Mouse (Mus musculus): Measurements from ENCODE around the gene Sult2b1. TPM values are rescaled to one million over a fixed set of nuclear protein-coding genes. Genes with fewer than 3 reads are reported as not detected.

The Sult2b1 gene
- 6.8 and 9.7 TPM in 2 replicates for polyA plus RNA-seq (2014; fragmentation: Nextera tagmentation; extraction: Ambion mirVana)

DNA sequence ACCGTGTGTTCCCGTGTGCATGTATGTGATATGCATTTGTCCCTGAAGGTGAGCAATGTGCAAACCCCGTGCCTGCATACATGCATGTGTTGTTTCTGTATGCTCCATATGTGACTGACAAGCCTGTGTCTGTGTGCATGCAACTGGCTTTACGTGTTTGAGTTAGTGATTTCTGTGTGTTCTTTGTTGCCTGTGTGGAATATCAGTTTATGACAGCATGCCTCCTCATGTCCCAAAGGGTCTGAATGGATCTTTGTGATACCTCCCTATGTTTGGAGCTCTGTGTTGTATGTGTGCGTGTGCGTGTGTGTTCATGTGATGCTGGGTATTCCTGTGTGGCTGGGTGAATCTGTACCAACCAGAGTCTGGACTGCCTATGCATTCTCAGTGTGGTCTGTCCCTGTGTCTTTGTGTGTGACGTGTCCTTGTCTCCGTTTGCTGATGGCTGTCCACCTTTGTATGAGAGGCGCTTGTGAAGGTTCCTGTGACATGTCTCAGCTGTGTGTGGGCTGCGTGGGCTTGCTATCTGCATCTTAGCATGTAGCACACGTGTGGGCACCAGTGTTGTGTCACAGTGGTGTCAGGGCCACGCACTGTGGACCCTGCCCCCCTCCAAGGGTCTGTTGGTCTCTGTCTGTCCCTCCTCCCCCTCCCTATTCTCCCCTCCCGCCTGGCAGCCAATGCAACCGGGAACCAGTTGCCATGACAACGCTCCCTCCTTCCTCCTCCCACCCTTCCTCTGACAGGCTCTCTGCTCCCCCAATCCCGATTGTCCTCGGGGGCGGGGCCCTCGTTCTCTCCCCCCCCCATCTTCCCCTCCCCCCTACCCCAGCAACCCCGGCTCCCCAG lies at the start of gene Sult2b1:
TSS of gene Sult2b1 (minus strand) at position 146 of the 849 bp plus-strand sequence.
- WGBS: 15% methylated on average over 15 of the region's 20 CpGs
- Histone ChIP-seq H3K9me3 (ENCODE audit: control insufficient read depth, low read length) (no peaks in the 10 kb centered on the region), H3K36me3 (ENCODE audit: control insufficient read depth, insufficient read depth, low read length) (peaks cover 22% of the 10 kb centered on the region), H3K27ac (ENCODE audit: low read depth, low read length) (peak within 1 kb of the TSS; percentile 95), H3K27me3 (ENCODE audit: control insufficient read depth, insufficient read depth, low read length) (peaks cover 2% of the 10 kb centered on the region; the same call in 1 of the 2 replicates), H3K4me3 (ENCODE audit: low read depth, low read length) (peak within 1 kb of the TSS; percentile 97), H3K9ac (replicated peaks; ENCODE audit: low read depth, low read length) (peak within 1 kb of the TSS; percentile 97), H3K4me2 (ENCODE audit: low read depth, low read length) (peak within 1 kb of the TSS; percentile 72), H3K4me1 (ENCODE audit: control insufficient read depth, insufficient read depth, low read length) (peaks cover 13% of the 10 kb centered on the region)
- ATAC-seq (ENCODE audit: low read depth): peak; percentile 63

DNA sequence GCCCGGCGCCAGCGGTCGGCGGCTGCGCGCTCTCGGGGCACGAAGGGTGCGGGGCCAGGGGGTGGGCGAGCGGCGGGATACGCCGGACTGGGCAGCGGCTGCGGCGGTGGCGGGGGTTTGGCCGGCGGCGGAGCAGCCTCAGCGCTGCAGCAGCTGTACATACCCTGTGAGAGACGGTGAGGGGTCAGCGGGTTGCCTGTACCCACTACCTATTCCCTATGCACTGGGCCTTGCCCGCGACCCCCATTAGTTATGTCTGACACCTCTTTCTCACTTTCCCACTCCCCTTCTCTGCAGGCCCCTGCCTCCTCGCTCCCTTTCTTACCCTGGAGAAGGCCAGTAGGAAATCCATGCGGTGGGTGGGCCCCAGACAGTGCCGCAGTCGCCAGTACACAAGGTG lies 49.5 kb upstream of the Sult2b1 start:
- Histone ChIP-seq H3K4me3 (ENCODE audit: low read depth, low read length) (peak overlapping the region; percentile 28), H3K4me1 (ENCODE audit: control insufficient read depth, insufficient read depth, low read length) (peaks cover 21% of the 10 kb centered on the region), H3K9me3 (ENCODE audit: control insufficient read depth, low read length) (no peaks in the 10 kb centered on the region), H3K4me2 (ENCODE audit: low read depth, low read length) (peak overlapping the region; percentile 37), H3K27ac (ENCODE audit: low read depth, low read length) (no peak overlapping the region), H3K27me3 (ENCODE audit: control insufficient read depth, insufficient read depth, low read length) (peaks cover 36% of the 10 kb centered on the region), H3K9ac (replicated peaks; ENCODE audit: low read depth, low read length) (peak overlapping the region; percentile 25; the same call in 1 of the 2 replicates), H3K36me3 (ENCODE audit: control insufficient read depth, insufficient read depth, low read length) (no peaks in the 10 kb centered on the region)
- WGBS: 4% methylated on average over 20 of the region's 31 CpGs
- no peak for ATAC-seq (ENCODE audit: low read depth)

DNA sequence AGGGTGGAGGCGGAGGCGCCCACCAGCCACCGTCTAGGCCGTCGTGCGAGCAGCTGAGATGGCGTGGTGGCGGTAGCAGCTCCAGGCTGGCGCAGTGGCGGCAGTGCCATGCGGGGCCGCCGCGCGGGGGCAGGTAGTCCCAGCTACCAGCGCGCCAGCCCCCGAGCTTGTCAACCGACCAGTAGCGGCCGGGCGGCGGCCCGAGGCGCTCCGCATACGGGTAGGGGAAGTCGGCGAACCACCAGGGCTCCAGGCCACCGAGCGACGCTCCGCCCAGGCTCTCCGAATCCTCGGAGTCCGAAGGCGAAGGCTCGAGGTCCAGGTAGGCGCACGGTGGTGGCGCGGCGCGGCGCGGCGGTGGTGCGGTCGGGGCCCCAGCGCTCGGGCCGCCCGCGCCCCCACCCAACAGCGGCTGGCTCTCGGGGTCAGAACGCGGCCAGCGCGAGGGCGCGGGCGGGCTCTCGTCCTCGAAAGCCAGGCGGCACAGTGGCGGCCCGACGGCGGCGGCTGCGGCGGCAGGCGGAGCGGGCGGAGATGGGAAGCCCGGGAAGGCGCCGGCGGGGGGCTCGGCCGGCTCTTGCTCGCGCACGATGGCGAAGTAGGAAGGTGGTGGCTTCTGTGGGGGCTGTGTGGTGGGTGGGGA lies 48.8 kb upstream of the Sult2b1 start:
- Histone ChIP-seq H3K27me3 (ENCODE audit: control insufficient read depth, insufficient read depth, low read length) (peaks cover 36% of the 10 kb centered on the region), H3K36me3 (ENCODE audit: control insufficient read depth, insufficient read depth, low read length) (no peaks in the 10 kb centered on the region), H3K27ac (ENCODE audit: low read depth, low read length) (no peak overlapping the region), H3K4me1 (ENCODE audit: control insufficient read depth, insufficient read depth, low read length) (peaks cover 21% of the 10 kb centered on the region), H3K4me2 (ENCODE audit: low read depth, low read length) (peak overlapping the region; percentile 37), H3K9ac (replicated peaks; ENCODE audit: low read depth, low read length) (peak overlapping the region; percentile 25; the same call in 1 of the 2 replicates), H3K9me3 (ENCODE audit: control insufficient read depth, low read length) (no peaks in the 10 kb centered on the region), H3K4me3 (ENCODE audit: low read depth, low read length) (peak overlapping the region; percentile 28)
- WGBS: under 1% methylated on average over 73 of the region's 86 CpGs
- no peak for ATAC-seq (ENCODE audit: low read depth)

DNA sequence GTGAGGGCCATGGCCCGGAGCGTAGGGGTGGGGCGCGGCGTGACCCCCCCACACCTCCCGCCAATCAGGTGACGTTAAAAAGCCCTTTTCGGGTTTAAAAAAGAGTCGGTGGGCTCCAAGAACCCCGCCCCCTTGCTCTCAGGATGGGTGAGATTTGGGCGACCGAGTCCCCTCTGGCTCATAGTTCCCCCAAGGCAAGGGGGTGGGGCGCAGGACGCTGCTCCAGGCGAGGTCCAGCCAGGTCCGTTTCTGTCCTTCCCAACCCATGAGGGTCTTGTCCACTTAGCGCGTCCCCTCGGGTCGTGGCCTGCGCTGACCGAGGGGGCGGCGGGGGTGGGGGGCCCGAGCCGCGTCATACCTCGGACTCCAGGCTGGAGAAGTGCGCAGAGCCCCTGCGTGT lies 48.0 kb upstream of the Sult2b1 start:
- Histone ChIP-seq H3K4me3 (ENCODE audit: low read depth, low read length) (peak overlapping the region; percentile 28; the same call in 1 of the 2 replicates), H3K9me3 (ENCODE audit: control insufficient read depth, low read length) (no peaks in the 10 kb centered on the region), H3K4me2 (ENCODE audit: low read depth, low read length) (peak overlapping the region; percentile 37; the same call in 1 of the 2 replicates), H3K27me3 (ENCODE audit: control insufficient read depth, insufficient read depth, low read length) (peaks cover 36% of the 10 kb centered on the region), H3K27ac (ENCODE audit: low read depth, low read length) (no peak overlapping the region), H3K36me3 (ENCODE audit: control insufficient read depth, insufficient read depth, low read length) (peaks cover 5% of the 10 kb centered on the region), H3K9ac (replicated peaks; ENCODE audit: low read depth, low read length) (no peak overlapping the region), H3K4me1 (ENCODE audit: control insufficient read depth, insufficient read depth, low read length) (peaks cover 21% of the 10 kb centered on the region)
- ATAC-seq (ENCODE audit: low read depth): no peak
- WGBS: 11% methylated on average over 30 of the region's 30 CpGs

DNA sequence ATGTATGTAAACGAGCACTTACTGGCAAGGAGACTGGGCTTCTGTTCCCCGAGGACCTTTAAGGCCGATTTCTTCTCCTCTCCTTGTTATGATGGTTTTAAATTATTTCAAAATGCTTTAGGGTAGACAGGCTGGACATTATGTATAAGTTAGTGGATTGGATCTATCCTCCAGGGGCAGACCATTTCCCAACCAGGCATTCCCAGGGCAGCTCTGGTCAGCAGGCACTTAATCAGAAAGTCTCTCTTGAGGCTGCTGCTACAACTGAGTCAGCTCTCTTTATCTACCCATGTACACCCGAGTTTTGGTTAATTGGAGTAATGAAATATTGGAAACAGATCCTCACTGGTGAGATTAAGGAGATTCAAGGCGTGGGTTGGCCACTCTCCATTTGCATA lies 46.7 kb upstream of the Sult2b1 start:
- WGBS: 9% methylated on average over 5 of the region's 5 CpGs
- H3K4me3 ChIP-seq (ENCODE audit: low read depth, low read length): peak overlapping the region; percentile 79
- no peaks in the 10 kb centered on the region for H3K9me3 ChIP-seq (ENCODE audit: control insufficient read depth, low read length)
- H3K9ac ChIP-seq (replicated peaks; ENCODE audit: low read depth, low read length): peak overlapping the region; percentile 51; the same call in 1 of the 2 replicates
- peaks cover 36% of the 10 kb centered on the region for H3K27me3 ChIP-seq (ENCODE audit: control insufficient read depth, insufficient read depth, low read length)
- H3K4me1 ChIP-seq (ENCODE audit: control insufficient read depth, insufficient read depth, low read length): peaks cover 21% of the 10 kb centered on the region
- H3K27ac ChIP-seq (ENCODE audit: low read depth, low read length): peak overlapping the region; percentile 74
- no peak; the same call in 1 of the 2 replicates for ATAC-seq (ENCODE audit: low read depth)
- H3K36me3 ChIP-seq (ENCODE audit: control insufficient read depth, insufficient read depth, low read length): peaks cover 11% of the 10 kb centered on the region
- peak overlapping the region; percentile 83 for H3K4me2 ChIP-seq (ENCODE audit: low read depth, low read length)

DNA sequence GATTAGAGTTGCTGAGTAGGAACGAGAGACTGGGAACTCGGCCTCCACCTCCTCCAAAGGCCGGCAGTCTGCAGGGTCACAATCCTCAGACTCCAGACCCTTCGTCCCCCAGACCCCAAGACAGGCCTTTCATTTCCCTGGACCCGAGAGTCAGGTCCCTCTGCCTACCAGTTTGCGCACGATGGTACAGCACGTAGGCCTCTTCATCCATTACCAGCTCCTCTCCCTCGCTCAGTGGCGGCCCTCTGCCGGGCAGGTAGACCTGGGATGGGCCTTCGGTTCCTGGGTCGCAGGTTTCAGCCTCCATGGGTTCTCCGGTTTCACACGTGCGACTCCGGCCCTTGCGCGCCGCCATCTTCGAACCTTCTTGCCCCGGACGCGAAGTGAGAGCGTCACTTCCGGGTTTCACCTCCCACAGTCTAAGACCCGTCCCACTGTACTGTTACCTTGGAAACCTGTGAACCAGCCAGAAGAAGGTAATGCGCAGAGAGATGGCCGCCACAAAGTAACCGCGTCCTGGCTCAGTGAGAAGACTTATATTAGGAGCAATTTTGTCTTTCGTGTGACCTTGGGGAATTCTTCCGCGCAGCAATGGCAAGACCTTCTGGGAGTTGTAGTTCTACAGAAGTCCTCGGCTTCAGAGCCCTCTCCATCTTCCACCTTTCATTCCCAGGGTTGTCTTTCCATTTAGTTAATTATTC lies 46.1 kb upstream of the Sult2b1 start, which contains the start of gene Grwd1:
TSS of gene Grwd1 (minus strand) at position 518 of the 701 bp plus-strand sequence.
- ATAC-seq (ENCODE audit: low read depth): peak; percentile 91
- Histone ChIP-seq H3K9me3 (ENCODE audit: control insufficient read depth, low read length) (no peaks in the 10 kb centered on the region), H3K4me1 (ENCODE audit: control insufficient read depth, insufficient read depth, low read length) (peaks cover 21% of the 10 kb centered on the region), H3K36me3 (ENCODE audit: control insufficient read depth, insufficient read depth, low read length) (peaks cover 11% of the 10 kb centered on the region), H3K27ac (ENCODE audit: low read depth, low read length) (peak within 1 kb of the TSS; percentile 74), H3K4me2 (ENCODE audit: low read depth, low read length) (peak within 1 kb of the TSS; percentile 83), H3K27me3 (ENCODE audit: control insufficient read depth, insufficient read depth, low read length) (peaks cover 33% of the 10 kb centered on the region), H3K4me3 (ENCODE audit: low read depth, low read length) (peak within 1 kb of the TSS; percentile 79), H3K9ac (replicated peaks; ENCODE audit: low read depth, low read length) (peak within 1 kb of the TSS; percentile 51)
- under 1% methylated on average over 35 of the region's 35 CpGs for WGBS

DNA sequence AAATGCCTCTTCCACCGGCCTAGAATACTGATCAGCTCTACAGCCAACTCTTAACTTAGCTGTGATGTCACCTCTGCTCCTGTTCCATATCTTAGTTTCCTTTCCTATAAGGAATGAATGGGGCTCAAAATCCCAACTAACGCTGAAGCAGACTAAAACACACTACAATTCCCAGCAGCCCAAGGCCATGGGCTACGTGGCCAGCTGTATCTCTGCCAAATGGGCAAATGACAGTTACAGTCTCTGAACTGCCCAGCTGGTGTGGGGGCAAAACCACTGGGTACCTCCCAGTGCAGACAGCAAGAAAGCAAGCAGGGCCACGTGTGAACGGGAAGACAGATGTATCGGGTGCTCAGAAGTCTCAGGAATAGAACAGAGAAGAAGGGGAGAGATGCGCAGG lies 42.2 kb upstream of the Sult2b1 start:
- no peak overlapping the region for H3K27ac ChIP-seq (ENCODE audit: low read depth, low read length)
- H3K4me2 ChIP-seq (ENCODE audit: low read depth, low read length): no peak overlapping the region
- no peak overlapping the region for H3K9ac ChIP-seq (replicated peaks; ENCODE audit: low read depth, low read length)
- H3K27me3 ChIP-seq (ENCODE audit: control insufficient read depth, insufficient read depth, low read length): 0 out of 2 replicates have a peak, but pooled peaks cover under 1% of the 10 kb centered on the region
- H3K4me1 ChIP-seq (ENCODE audit: control insufficient read depth, insufficient read depth, low read length): peaks cover 13% of the 10 kb centered on the region
- peaks cover 17% of the 10 kb centered on the region for H3K36me3 ChIP-seq (ENCODE audit: control insufficient read depth, insufficient read depth, low read length)
- H3K9me3 ChIP-seq (ENCODE audit: control insufficient read depth, low read length): no peaks in the 10 kb centered on the region
- 94% methylated on average over 7 of the region's 7 CpGs for WGBS
- ATAC-seq (ENCODE audit: low read depth): no peak
- H3K4me3 ChIP-seq (ENCODE audit: low read depth, low read length): no peak overlapping the region

DNA sequence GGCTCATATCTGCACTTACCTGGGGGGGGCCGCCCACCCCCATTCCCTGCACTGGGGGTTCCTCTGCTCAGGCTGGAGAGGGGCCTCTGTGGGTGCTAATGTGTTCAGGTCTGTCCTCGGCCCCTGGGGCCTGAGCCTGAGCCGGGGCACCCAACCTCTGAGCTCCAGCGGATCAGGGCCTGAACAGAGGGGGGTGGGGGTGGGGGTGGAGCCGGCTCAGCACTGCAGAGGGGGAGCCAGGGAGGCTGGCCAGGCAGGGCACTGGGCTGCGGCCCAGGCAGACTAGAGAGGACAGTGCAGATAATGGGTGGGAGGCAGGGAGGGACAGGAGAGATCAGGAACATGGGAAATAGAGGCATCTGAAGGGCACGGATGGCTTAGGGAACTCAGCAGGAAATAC lies 40.1 kb upstream of the Sult2b1 start, which contains the start of gene Kcnj14:
TSS of gene Kcnj14 (minus strand) at position 185 of the 400 bp plus-strand sequence.
- H3K4me1 ChIP-seq (ENCODE audit: control insufficient read depth, insufficient read depth, low read length): no peaks in the 10 kb centered on the region; the same call in 1 of the 2 replicates
- no peak within 1 kb of the TSS for H3K9ac ChIP-seq (replicated peaks; ENCODE audit: low read depth, low read length)
- H3K27me3 ChIP-seq (ENCODE audit: control insufficient read depth, insufficient read depth, low read length): no peaks in the 10 kb centered on the region
- no peak within 1 kb of the TSS for H3K27ac ChIP-seq (ENCODE audit: low read depth, low read length)
- ATAC-seq (ENCODE audit: low read depth): no peak
- H3K4me3 ChIP-seq (ENCODE audit: low read depth, low read length): no peak within 1 kb of the TSS
- no peaks in the 10 kb centered on the region for H3K9me3 ChIP-seq (ENCODE audit: control insufficient read depth, low read length)
- 79% methylated on average over 6 of the region's 7 CpGs for WGBS
- H3K36me3 ChIP-seq (ENCODE audit: control insufficient read depth, insufficient read depth, low read length): peaks cover 17% of the 10 kb centered on the region
- no peak within 1 kb of the TSS for H3K4me2 ChIP-seq (ENCODE audit: low read depth, low read length)
